Mouse (Mus musculus) inflammation-experienced regulatory T-cells (primary cell): ENCODE results near the gene 4931428F04Rik. TPM values are rescaled to one million over a fixed set of nuclear protein-coding genes. Genes with fewer than 3 reads are reported as not detected.

Source experiments
- polyA plus RNA-seq, 2 experiments: library from polyadenylated mRNA; unstranded; fragments of 100-300 nt; shearing (Covaris generic); gene quantifications; one replicate each; pipeline ENCODE4 v1.2.1; 2017

Gene 4931428F04Rik
- 1 to 10 TPM; 1.9 to 4.2 TPM for polyA plus RNA-seq

DNA sequence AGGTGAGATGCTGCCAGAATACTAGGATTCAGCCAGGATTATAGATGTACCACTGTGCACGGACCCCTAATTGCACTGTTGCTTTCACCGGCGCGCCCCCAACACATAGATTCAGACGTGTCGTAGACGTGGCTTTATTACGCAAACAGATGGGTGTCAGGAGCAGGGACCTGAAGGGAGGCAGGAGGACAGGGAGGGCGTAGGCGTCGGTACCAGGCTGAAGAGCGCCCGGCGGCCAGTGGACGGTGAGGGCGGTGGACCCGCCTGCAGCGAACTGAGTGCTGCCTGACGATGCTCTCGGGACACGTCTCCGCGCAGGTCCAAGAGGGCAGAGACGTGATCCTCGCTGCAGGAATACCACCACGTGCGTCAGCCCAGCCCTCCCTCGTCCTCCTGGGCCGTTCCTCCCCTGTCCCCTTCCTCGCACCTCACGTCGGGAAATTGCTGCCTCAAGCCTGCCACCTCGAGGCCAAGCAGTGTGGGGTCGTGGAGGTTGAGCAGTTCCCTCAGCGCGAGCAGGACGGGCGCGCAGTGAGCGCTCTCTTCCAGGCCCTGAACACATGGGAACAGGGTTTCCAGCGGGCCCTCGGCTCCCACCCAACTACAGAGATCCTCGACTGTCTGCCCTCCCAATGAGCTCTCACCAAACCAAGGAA is at the start of gene 4931428F04Rik:
TSS of gene 4931428F04Rik (minus strand) at position 60 of the 656 bp plus-strand sequence.

DNA sequence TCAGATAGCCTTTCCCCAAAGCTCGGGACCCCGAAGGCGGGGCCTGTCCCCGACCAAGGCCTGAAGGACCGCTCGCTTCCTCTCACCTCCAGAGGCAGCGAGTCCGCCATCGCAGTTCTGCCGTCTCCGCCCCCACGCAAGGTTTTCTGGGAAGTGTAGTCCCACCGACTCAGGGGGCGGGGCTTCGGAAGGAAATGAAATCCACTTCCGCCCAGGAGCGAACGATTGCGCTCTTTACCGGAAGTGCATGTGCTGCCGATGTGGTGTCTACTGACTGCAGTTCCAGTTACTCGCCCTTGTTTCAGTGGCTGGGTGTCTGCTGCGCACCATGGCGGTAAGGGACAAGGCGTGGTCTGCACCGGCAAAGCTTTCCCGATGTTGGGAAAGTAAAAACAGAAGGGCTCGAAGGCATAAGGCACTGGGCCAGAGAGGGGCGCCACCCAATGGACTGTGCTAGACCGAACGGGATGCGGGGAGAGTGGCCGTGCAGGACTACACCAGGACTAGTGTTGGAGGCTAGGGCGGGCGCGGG is 36.5 kb upstream of the 4931428F04Rik start, which contains the start of the genes Lrrc29 and Tmem208:
TSS of gene Lrrc29 (minus strand) at position 138 of the 532 bp plus-strand sequence.
TSS of gene Tmem208 (plus strand) at position 214 of the 532 bp plus-strand sequence.

DNA sequence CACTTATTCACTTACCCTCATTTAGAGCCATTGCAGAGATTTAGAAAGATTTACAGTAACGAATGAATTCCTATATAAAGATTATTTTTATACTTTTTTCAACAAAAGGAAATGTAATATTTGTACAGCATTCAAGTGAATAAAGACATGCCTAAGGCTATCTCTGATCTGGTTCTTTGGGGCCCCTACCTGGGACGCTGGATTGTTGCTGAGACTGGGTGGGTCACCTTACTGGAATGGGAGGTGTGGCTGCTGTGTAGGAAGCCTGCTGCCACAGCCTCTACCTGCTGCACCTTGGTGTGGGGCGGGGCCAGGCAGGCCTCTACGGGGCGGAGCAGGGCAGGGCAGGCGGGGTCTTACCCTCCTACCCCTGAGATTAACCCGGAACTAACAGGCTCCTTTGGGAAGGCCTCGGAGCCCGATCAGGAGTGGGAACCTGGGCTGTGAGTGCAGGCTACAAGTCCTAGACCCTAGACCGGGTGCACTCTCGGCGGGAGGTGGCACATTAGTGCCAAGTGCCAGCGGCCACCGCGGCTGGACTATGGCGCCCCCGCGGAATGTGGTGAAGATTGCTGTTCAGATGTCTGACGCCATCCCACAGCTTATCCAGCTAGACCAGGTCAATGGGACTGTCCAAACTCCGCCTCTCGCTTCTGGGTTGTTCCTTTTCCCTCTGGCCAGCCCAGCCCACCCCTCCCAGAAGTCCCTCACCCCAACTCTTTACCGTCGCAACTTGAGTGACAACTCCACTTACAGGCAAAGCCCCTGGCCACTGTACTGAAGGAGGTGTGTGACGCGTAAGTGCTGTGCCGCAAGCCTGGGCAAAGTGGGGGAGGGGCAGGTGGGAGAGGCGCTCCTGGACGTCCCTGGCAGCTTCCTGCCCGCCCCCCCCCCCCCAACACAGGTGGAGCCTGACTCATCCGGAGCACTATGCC is 15.8 kb upstream of the 4931428F04Rik start, which contains the start of gene Elmo3:
TSS of gene Elmo3 (plus strand) at position 391 of the 935 bp plus-strand sequence.

GRCm38 (mm10) chr8:105297511-105298192 is 8.0 kb upstream of the 4931428F04Rik start, which contains the start of gene E2f4:
Gene E2f4, plus strand, starts transcription at chr8:105297663.

GRCm38 (mm10) chr8:105295895-105296573 is 6.4 kb upstream of the 4931428F04Rik start, which contains the start of gene Exoc3l:
Gene Exoc3l, minus strand, starts transcription at chr8:105296101.

DNA sequence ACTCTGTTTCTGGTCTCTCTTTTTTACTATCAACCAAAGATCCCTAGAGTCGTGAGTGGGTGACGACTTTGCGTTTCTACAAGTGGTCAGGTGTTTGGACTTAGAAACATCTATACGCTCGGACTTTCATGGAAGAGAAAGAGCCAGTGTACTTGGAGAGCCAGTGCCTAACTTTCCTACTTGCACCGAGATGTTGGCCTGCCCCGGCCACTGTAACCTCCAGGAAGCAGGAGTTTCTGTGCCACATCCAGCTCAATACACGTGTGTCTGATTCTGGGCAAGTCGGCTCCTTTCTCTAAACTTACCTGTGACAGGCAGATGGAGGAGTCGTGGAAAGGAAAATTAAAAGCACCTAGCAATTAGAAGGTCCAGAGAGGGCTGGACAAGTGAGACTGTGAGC is 13.8 kb downstream of the 4931428F04Rik start, which contains the start of gene Nol3:
TSS of gene Nol3 (plus strand) at position 301 of the 400 bp plus-strand sequence.

GRCm38 (mm10) chr8:105269461-105269947 is 20.2 kb downstream of the 4931428F04Rik start, which contains the start of gene Hsf4:
Gene Hsf4, plus strand, starts transcription at chr8:105269801.

DNA sequence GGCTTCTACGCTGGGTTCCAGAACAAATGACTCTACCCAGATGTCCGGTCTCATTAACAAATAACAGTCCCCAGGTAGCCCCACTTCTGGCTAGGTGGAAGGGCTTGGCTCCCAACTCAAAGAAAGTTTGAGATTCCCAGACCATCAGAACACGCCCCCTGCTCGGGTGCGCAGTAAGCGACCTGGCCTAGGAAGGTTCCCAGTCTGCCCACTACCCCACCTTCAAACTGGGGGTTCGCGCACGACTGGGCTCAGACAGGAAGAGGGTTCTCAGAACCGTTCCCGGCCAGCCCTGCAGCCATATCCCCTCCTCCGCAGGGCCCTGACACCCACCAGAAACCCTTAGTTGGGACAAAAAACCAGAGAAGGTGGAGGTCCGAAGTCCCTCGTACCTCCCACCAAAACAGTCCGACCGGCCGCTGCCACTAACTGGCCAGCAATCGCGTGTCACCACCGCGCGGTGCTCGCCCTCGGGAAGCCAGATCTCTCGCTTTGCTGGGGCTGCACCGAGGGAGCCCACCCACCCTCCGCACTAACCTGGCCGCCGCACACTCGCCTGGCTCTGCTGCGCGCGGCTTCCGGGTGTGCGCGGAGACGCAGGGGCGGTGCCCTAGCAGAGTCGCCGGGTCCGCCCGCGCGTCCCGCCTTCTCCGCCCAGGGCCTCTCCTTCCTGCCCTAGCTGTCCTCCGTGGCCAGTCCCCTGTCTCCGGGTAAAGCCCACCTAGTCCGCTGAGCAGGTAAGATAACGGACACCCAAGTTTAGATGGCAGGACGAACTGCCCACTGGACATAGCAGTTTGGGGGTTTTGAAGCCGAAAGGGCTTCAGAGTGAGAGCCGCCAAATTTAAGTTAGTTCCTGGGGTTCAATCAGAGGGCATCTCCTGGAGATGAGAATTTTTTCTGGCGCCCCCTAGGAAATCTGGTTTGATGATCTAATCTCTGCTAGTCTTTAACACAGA is 25.4 kb downstream of the 4931428F04Rik start, which contains the start of the genes Tradd and Fbxl8:
TSS of gene Tradd (minus strand) at position 586 of the 959 bp plus-strand sequence.
TSS of gene Fbxl8 (plus strand) at position 625 of the 959 bp plus-strand sequence.

DNA sequence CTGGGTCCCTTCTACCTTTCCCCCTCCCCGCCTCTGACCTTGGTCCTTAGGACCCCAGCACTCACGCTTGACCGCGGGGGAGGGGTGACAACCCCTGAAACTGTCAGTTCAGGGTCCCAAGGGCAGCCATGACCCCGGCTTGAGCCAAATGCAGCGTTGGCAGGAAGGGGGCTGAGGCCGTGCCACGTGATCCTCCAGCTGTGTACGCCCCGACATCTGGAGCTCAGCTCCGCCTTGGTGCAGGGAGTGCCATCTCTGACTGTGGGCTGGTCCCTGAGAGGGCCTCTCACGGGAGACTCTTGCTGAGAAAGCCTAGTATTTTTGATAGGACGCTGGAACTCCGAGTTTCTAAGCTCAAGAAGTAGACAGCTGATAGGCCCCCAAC is 34.7 kb downstream of the 4931428F04Rik start, which contains the start of gene B3gnt9:
TSS of gene B3gnt9 (minus strand) at position 188 of the 385 bp plus-strand sequence.

Other genes with a start within 250 kb of the 4931428F04Rik start
- gene Ces3a, start 241.3 kb downstream of the 4931428F04Rik start, polyA plus RNA-seq: under 1 TPM in 1 of 2 experiments, not detected in 1; 0.36 TPM
- under 1 TPM; 0.12 to 0.49 TPM for gene Ces3b, start 206.1 kb downstream of the 4931428F04Rik start, polyA plus RNA-seq
- gene Ces4a, start 158.1 kb downstream of the 4931428F04Rik start, polyA plus RNA-seq: 1 to 10 TPM in 1 of 2 experiments, under 1 TPM in 1; 0.31 to 1.2 TPM
- gene Cbfb, start 119.2 kb downstream of the 4931428F04Rik start, polyA plus RNA-seq: 100 to 1,000 TPM; 106 to 136 TPM
- gene D230025D16Rik, start 64.7 kb downstream of the 4931428F04Rik start, polyA plus RNA-seq: 10 to 100 TPM; 26.1 to 30.7 TPM
- 1 to 10 TPM; 1.7 to 2.5 TPM for gene B3gnt9, start 34.7 kb downstream of the 4931428F04Rik start, polyA plus RNA-seq
- 10 to 100 TPM; 66.5 to 74.3 TPM for gene Tradd, start 25.3 kb downstream of the 4931428F04Rik start, polyA plus RNA-seq
- 10 to 100 TPM; 23.3 to 29.8 TPM for gene Fbxl8, start 25.2 kb downstream of the 4931428F04Rik start, polyA plus RNA-seq
- gene Hsf4, start 20.1 kb downstream of the 4931428F04Rik start, polyA plus RNA-seq: 1 to 10 TPM in 1 of 2 experiments, under 1 TPM in 1; 0.88 to 1.1 TPM
- 1 to 10 TPM in 1 of 2 experiments, not detected in 1; 1.6 TPM for gene Nol3, start 13.7 kb downstream of the 4931428F04Rik start, polyA plus RNA-seq
- gene Exoc3l, start 6.2 kb upstream of the 4931428F04Rik start, polyA plus RNA-seq: 1 to 10 TPM; 2.0 to 2.1 TPM
- 100 to 1,000 TPM; 150 to 169 TPM for gene E2f4, start 7.8 kb upstream of the 4931428F04Rik start, polyA plus RNA-seq
- 10 to 100 TPM in 1 of 2 experiments, 1 to 10 TPM in 1; 7.2 to 14.4 TPM for gene Elmo3, start 15.7 kb upstream of the 4931428F04Rik start, polyA plus RNA-seq
- 1 to 10 TPM; 1.9 to 2.7 TPM for gene Lrrc29, start 36.4 kb upstream of the 4931428F04Rik start, polyA plus RNA-seq
- 100 to 1,000 TPM; 128 to 130 TPM for gene Tmem208, start 36.5 kb upstream of the 4931428F04Rik start, polyA plus RNA-seq
- 1 to 10 TPM; 1.0 to 1.8 TPM for gene Fhod1, start 58.1 kb upstream of the 4931428F04Rik start, polyA plus RNA-seq
- under 1 TPM; 0.28 to 0.60 TPM for gene Slc9a5, start 59.0 kb upstream of the 4931428F04Rik start, polyA plus RNA-seq
- 1 to 10 TPM in 1 of 2 experiments, not detected in 1; 1.1 TPM for gene Plekhg4, start 83.4 kb upstream of the 4931428F04Rik start, polyA plus RNA-seq
- gene Kctd19, start 123.6 kb upstream of the 4931428F04Rik start, polyA plus RNA-seq: 1 to 10 TPM in 1 of 2 experiments, under 1 TPM in 1; 0.65 to 1.3 TPM
- under 1 TPM in 1 of 2 experiments, not detected in 1; 0.53 TPM for gene Lrrc36, start 123.7 kb upstream of the 4931428F04Rik start, polyA plus RNA-seq
- under 1 TPM in 1 of 2 experiments, not detected in 1; 0.64 TPM for gene Tppp3, start 181.7 kb upstream of the 4931428F04Rik start, polyA plus RNA-seq
- 1 to 10 TPM; 4.3 to 6.1 TPM for gene Zdhhc1, start 207.0 kb upstream of the 4931428F04Rik start, polyA plus RNA-seq
- gene Hsd11b2, start 228.9 kb upstream of the 4931428F04Rik start, polyA plus RNA-seq: not detected